Mouse (Mus musculus): ENCODE measurements at regions not wholly inside any gene's neighbourhood (a gene's known extent, or its start where the extent isn't known, plus 50 kb on each side); places are given as distances from the start of the nearest gene placed in this dataset.

DNA sequence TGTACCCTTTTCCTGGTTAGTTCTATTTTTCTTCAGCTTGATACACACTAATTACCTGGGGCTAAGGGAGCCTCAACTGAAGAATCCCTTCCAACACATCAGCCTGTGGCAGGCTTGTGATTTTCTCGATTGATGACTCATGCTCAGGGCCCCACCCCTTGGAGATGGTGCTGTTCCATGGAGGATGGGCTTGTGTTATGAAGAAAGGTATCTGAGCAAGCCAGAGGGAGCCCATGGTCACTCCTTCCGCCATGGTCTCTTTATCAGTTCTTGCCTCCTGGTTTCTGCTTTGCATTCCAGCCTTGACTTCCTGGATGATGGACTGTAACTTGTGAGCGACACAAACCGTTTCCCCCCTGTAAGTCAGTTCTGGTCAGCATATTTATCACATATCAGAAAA lies 131.1 kb upstream of the Kcnj16 start:
- TF ChIP-seq MAX (IDR thresholded peaks at IDR 0.05) (no peak), CTCF (IDR thresholded peaks at IDR 0.05; ENCODE audit: control insufficient read depth, insufficient read depth, insufficient read length) (no peak), USF1 (IDR thresholded peaks at IDR 0.05; ENCODE audit: low read depth) (no peak), MYOD1 (IDR thresholded peaks at IDR 0.05; ENCODE audit: control insufficient read depth, insufficient read length, low read depth) (no peak)
